ENCODE assay signal across 10 mouse cellular contexts in the genomic region with DNA sequence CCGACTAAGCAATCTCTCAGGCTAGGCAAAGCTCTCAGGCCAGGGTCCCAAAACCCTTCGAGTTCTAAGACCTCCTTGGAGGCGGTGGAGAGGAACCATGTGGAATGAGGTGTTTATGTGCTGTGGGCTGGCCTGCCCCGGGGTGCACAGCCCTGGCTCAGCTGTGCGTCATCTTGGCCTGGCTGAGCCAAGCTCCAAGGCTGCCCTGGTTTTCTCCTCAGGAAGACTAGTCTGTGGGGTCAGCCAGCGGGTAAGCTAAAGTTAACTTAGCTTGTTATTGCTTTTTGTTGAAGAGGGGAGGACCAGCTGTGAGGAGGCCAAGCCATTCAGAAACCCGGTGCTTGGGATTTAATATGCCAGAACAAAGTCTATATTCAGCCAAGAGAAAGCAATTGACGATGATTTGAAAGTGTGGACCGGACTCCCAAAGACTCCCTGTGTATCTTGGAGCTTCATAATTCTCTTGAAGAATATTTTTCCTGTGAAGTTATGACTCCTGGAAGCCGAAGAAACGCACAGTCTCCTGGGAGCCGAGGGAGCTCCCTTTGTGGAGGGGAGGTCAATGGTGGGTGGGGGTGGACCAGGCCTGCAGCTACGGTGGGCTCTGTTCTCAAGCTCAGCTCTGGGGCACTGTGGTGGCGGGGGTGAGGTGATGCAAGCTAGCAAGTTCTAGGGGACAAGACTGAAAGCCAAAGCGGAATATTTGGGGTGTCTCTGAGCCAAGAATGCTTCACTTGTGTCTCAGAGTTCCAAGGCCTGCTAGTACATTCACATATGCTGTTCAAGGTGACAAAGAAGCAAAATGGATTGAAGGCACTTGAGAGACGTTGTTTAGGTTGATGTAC.
A peak's percentile ranks its signal among the peaks of the same experiment; 100 is the strongest.
DNase-seq lines count a peak whose midpoint lies in the region; ATAC-seq and TF ChIP-seq lines count a peak whose summit lies in the region.
"Had no signal": no experiment of that assay in that cellular context is flagged by ENCODE, and none has a peak within 500 bp of the region (broad histone marks: within the 10 kb centered on the region; RNA-seq: fewer than 3 reads in every experiment).

No protein-coding gene starts in this region.

- H3K9ac ChIP-seq in heart, adult 2 months (ENCODE audit: low read depth, low read length) = no peak overlapping the region
- H3K9ac ChIP-seq in kidney, postnatal 0 days (ENCODE audit: low read depth, low read length) = no peak overlapping the region
- no peak overlapping the region for H3K9ac ChIP-seq in hindbrain, embryonic 16.5 days (ENCODE audit: low read depth, low read length)
- H3K9ac ChIP-seq: neural tube, embryonic 13.5 days had no signal

- 0 out of 2 replicates have a peak, but pooled peaks have one; percentile 47 for TF ChIP-seq EP300 in heart, adult 2 months (IDR thresholded peaks at IDR 0.05; ENCODE audit: insufficient read depth, low read depth, low read length)

- no peaks in the 10 kb centered on the region for H3K79me2 ChIP-seq in heart, adult 2 months (replicated peaks; ENCODE audit: control insufficient read depth, insufficient read depth, low read length)

- H3K4me3 ChIP-seq in lung, adult 2 months (replicated peaks; ENCODE audit: extremely low read depth, low read depth, low read length) = no peak overlapping the region
- H3K4me3 ChIP-seq in heart, adult 2 months = no peak overlapping the region
- no peak overlapping the region for H3K4me3 ChIP-seq in kidney, postnatal 0 days (replicated peaks; ENCODE audit: low read depth, low read length)
- H3K4me3 ChIP-seq in hindbrain, embryonic 16.5 days (ENCODE audit: low read length) = no peak overlapping the region
- H3K4me3 ChIP-seq: neural tube, embryonic 13.5 days had no signal

- WGBS in lung, adult 2 months = 73% methylated on average over 16 of the region's 16 CpGs
- 67% methylated on average over 16 of the region's 16 CpGs for WGBS in heart, adult 2 months
- WGBS in kidney, postnatal 0 days = 53% methylated on average over 16 of the region's 16 CpGs
- WGBS in hindbrain, embryonic 16.5 days = 74% methylated on average over 16 of the region's 16 CpGs

- H3K36me3 ChIP-seq in heart, adult 2 months (ENCODE audit: control insufficient read depth, insufficient read depth, low read length) = peaks cover 4% of the 10 kb centered on the region; the same call in 1 of the 2 replicates
- no peaks in the 10 kb centered on the region for H3K36me3 ChIP-seq in kidney, postnatal 0 days (ENCODE audit: insufficient read depth, low read length)
- no peaks in the 10 kb centered on the region for H3K36me3 ChIP-seq in hindbrain, embryonic 16.5 days (ENCODE audit: control insufficient read depth, insufficient read depth, low read length)
- H3K36me3 ChIP-seq: neural tube, embryonic 13.5 days had no signal

- H3K4me2 ChIP-seq in kidney, postnatal 0 days (ENCODE audit: low read length) = no peak overlapping the region
- no peak overlapping the region for H3K4me2 ChIP-seq in hindbrain, embryonic 16.5 days (ENCODE audit: low read length)
- H3K4me2 ChIP-seq: neural tube, embryonic 13.5 days had no signal

- no peaks in the 10 kb centered on the region for H3K27me3 ChIP-seq in heart, adult 2 months (ENCODE audit: control insufficient read depth, insufficient read depth, low read length)
- H3K27me3 ChIP-seq in kidney, postnatal 0 days (ENCODE audit: insufficient read depth, low read length) = no peaks in the 10 kb centered on the region
- no peaks in the 10 kb centered on the region for H3K27me3 ChIP-seq in hindbrain, embryonic 16.5 days (replicated peaks; ENCODE audit: control insufficient read depth, insufficient read depth, low read length)
- H3K27me3 ChIP-seq: neural tube, embryonic 13.5 days had no signal

- peaks cover 21% of the 10 kb centered on the region for H3K4me1 ChIP-seq in lung, adult 2 months (ENCODE audit: control insufficient read depth, insufficient read depth, low read length)
- peaks cover 29% of the 10 kb centered on the region for H3K4me1 ChIP-seq in heart, adult 2 months (ENCODE audit: control insufficient read depth, insufficient read depth, low read length)
- peaks cover 41% of the 10 kb centered on the region for H3K4me1 ChIP-seq in kidney, postnatal 0 days (replicated peaks; ENCODE audit: insufficient read depth, low read length)
- peaks cover 16% of the 10 kb centered on the region for H3K4me1 ChIP-seq in hindbrain, embryonic 16.5 days (ENCODE audit: control insufficient read depth, insufficient read depth, low read depth, low read length)

- intact Hi-C loops in heart, adult 2 months (cut with DNase I) = loop anchor here (10.0 kb wide), 1 partner anchor 357 kb away; no protein-coding TSS in a partner anchor
- intact Hi-C loops in left cerebral cortex, postnatal 4 days (cut with DNase I) = no loop called here

- peak; percentile 56 to 68 for DNase-seq in lung, adult 18-20 months
- DNase-seq in lung, adult 2 months = no peak
- peak; percentile 70 to 84 for DNase-seq in heart, adult 2 months
- DNase-seq in kidney, postnatal 0 days (ENCODE audit: low spot score) = peak; percentile 66
- DNase-seq in ovary, postnatal 14 days (ENCODE audit: low spot score) = peak; percentile 42
- no peak for DNase-seq in retina, postnatal 1 day
- no peak for DNase-seq in left cerebral cortex, postnatal 4 days

- H3K9me3 ChIP-seq in kidney, postnatal 0 days (replicated peaks; ENCODE audit: low read length) = no peaks in the 10 kb centered on the region
- no peaks in the 10 kb centered on the region for H3K9me3 ChIP-seq in hindbrain, embryonic 16.5 days (ENCODE audit: control insufficient read depth, low read length)
- H3K9me3 ChIP-seq: neural tube, embryonic 13.5 days had no signal

- no peak for ATAC-seq in kidney, postnatal 0 days (replicated peaks; ENCODE audit: low FRiP score, low read depth)
- no peak for ATAC-seq in hindbrain, embryonic 16.5 days
- ATAC-seq: forebrain, embryonic 16.5 days had no signal

- TF ChIP-seq CTCF in lung, adult 2 months (IDR thresholded peaks at IDR 0.05; ENCODE audit: insufficient read depth, low read length) = no peak
- no peak for TF ChIP-seq CTCF in heart, adult 2 months (IDR thresholded peaks at IDR 0.05)
- no peak for TF ChIP-seq CTCF in kidney, postnatal 0 days (IDR thresholded peaks at IDR 0.05; ENCODE audit: low read depth)

- peak overlapping the region; percentile 73 for H3K27ac ChIP-seq in heart, adult 2 months
- peak overlapping the region; percentile 69; the same call in 1 of the 2 replicates for H3K27ac ChIP-seq in kidney, postnatal 0 days
- no peak overlapping the region for H3K27ac ChIP-seq in hindbrain, embryonic 16.5 days (ENCODE audit: low read depth, low read length)
- H3K27ac ChIP-seq: neural tube, embryonic 13.5 days had no signal

- no peak for TF ChIP-seq POLR2A in lung, adult 2 months (IDR thresholded peaks at IDR 0.05; ENCODE audit: borderline replicate concordance, extremely low read depth, low read depth, low read length)
- TF ChIP-seq POLR2A in heart, adult 2 months (IDR thresholded peaks at IDR 0.05; ENCODE audit: insufficient read depth, low read depth, low read length) = no peak

Comparison
In these comparisons a context has a peak if more than half of its experiments do, and no peak if none do; other contexts are left out.
1. DNase-seq: peak in lung, adult 18-20 months (2 of 2), heart, adult 2 months (2 of 2), kidney, postnatal 0 days (single experiment) and ovary, postnatal 14 days (single experiment); none in lung, adult 2 months (single experiment), retina, postnatal 1 day (single experiment) and left cerebral cortex, postnatal 4 days (single experiment).